Mouse (Mus musculus): Measurements from ENCODE around the gene Zfp764. TPM values are rescaled to one million over a fixed set of nuclear protein-coding genes. Genes with fewer than 3 reads are reported as not detected.

Gene Zfp764
- polyA plus RNA-seq, 1 experiment from 2014 or later = 9.5 TPM

- Histone ChIP-seq H3K27ac (ENCODE audit: low read length) (no peak overlapping the region), H3K9me3 (ENCODE audit: low read length) (no peaks in the 10 kb centered on the region), H3K4me2 (replicated peaks; ENCODE audit: low read depth, low read length) (no peak overlapping the region), H3K9ac (replicated peaks; ENCODE audit: low read length) (no peak overlapping the region), H3K4me1 (ENCODE audit: insufficient read depth, low read length) (peaks cover 3% of the 10 kb centered on the region), H3K27me3 (ENCODE audit: insufficient read depth, low read length) (peaks cover 11% of the 10 kb centered on the region; the same call in 1 of the 2 replicates), H3K36me3 (ENCODE audit: insufficient read depth, low read length) (no peaks in the 10 kb centered on the region), H3K4me3 (ENCODE audit: low read length) (no peak overlapping the region)
- WGBS = 74% methylated on average over 4 of the region's 4 CpGs
- ATAC-seq (ENCODE audit: low FRiP score, low TSS enrichment) = no peak
These were observed 48.1 kb downstream of the Zfp764 start for GRCm38 (mm10) chr7:127358472-127358871.

GRCm38 (mm10) chr7:127357871-127358270, 48.8 kb downstream of the Zfp764 start:
- 56% methylated on average over 2 of the region's 2 CpGs for WGBS
- peaks cover 11% of the 10 kb centered on the region; the same call in 1 of the 2 replicates for H3K27me3 ChIP-seq (ENCODE audit: insufficient read depth, low read length)
- H3K36me3 ChIP-seq (ENCODE audit: insufficient read depth, low read length) = no peaks in the 10 kb centered on the region
- H3K27ac ChIP-seq (ENCODE audit: low read length) = no peak overlapping the region
- no peak overlapping the region for H3K4me2 ChIP-seq (replicated peaks; ENCODE audit: low read depth, low read length)
- ATAC-seq (ENCODE audit: low FRiP score, low TSS enrichment) = no peak
- no peaks in the 10 kb centered on the region for H3K4me1 ChIP-seq (ENCODE audit: insufficient read depth, low read length)
- no peak overlapping the region for H3K4me3 ChIP-seq (ENCODE audit: low read length)
- no peaks in the 10 kb centered on the region for H3K9me3 ChIP-seq (ENCODE audit: low read length)
- H3K9ac ChIP-seq (replicated peaks; ENCODE audit: low read length) = no peak overlapping the region

GRCm38 (mm10) chr7:127355796-127356195, 50.8 kb downstream of the Zfp764 start:
- H3K9me3 ChIP-seq (ENCODE audit: low read length) = no peaks in the 10 kb centered on the region
- whole genome bisulfite sequencing = 63% methylated on average over 3 of the region's 3 CpGs

More at GRCm38 (mm10) chr7:127355796-127356195, 50.8 kb downstream of the Zfp764 start:
- H3K4me1 ChIP-seq (ENCODE audit: insufficient read depth, low read length) = no peaks in the 10 kb centered on the region
- H3K36me3 ChIP-seq (ENCODE audit: insufficient read depth, low read length) = no peaks in the 10 kb centered on the region
- H3K27ac ChIP-seq (ENCODE audit: low read length) = no peak overlapping the region
- no peak for ATAC-seq (ENCODE audit: low FRiP score, low TSS enrichment)
- peaks cover 9% of the 10 kb centered on the region; the same call in 1 of the 2 replicates for H3K27me3 ChIP-seq (ENCODE audit: insufficient read depth, low read length)
- no peak overlapping the region for H3K9ac ChIP-seq (replicated peaks; ENCODE audit: low read length)
- no peak overlapping the region for H3K4me2 ChIP-seq (replicated peaks; ENCODE audit: low read depth, low read length)
- H3K4me3 ChIP-seq (ENCODE audit: low read length) = no peak overlapping the region

Other genes with a start within 250 kb of the Zfp764 start
- gene Cd2bp2, start 210.8 kb downstream of the Zfp764 start, polyA plus RNA-seq (2015; fragmentation: Nextera tagmentation; extraction: Ambion mirVana) = 66.9 and 68.7 TPM in 2 replicates
- 23.2 and 25.8 TPM in 2 replicates for gene Tbc1d10b, start 198.4 kb downstream of the Zfp764 start, polyA plus RNA-seq (2015; fragmentation: Nextera tagmentation; extraction: Ambion mirVana)
- gene Mylpf, start 197.9 kb downstream of the Zfp764 start, polyA plus RNA-seq (2015; fragmentation: Nextera tagmentation; extraction: Ambion mirVana) = 26.7 and 28.8 TPM in 2 replicates
- 45.2 and 46.0 TPM in 2 replicates for gene Zfp553, start 173.8 kb downstream of the Zfp764 start, polyA plus RNA-seq (2015; fragmentation: Nextera tagmentation; extraction: Ambion mirVana)
- gene Sept1, start 173.7 kb downstream of the Zfp764 start, polyA plus RNA-seq (2015; fragmentation: Nextera tagmentation; extraction: Ambion mirVana) = 18.6 and 26.6 TPM in 2 replicates
- 60.5 and 64.3 TPM in 2 replicates for gene Zfp771, start 162.5 kb downstream of the Zfp764 start, polyA plus RNA-seq (2015; fragmentation: Nextera tagmentation; extraction: Ambion mirVana)
- gene Dctpp1, start 146.1 kb downstream of the Zfp764 start, polyA plus RNA-seq (2015; fragmentation: Nextera tagmentation; extraction: Ambion mirVana) = 196 and 200 TPM in 2 replicates
- 105 and 108 TPM in 2 replicates for gene Sephs2, start 132.8 kb downstream of the Zfp764 start, polyA plus RNA-seq (2015; fragmentation: Nextera tagmentation; extraction: Ambion mirVana)
- 1.0 and 1.4 TPM in 2 replicates for gene Itgal, start 110.6 kb downstream of the Zfp764 start, polyA plus RNA-seq (2015; fragmentation: Nextera tagmentation; extraction: Ambion mirVana)
- 25.4 and 25.5 TPM in 2 replicates for gene Zfp768, start 61.2 kb downstream of the Zfp764 start, polyA plus RNA-seq (2015; fragmentation: Nextera tagmentation; extraction: Ambion mirVana)
- 10.6 and 11.3 TPM in 2 replicates for gene Zfp747, start 30.8 kb downstream of the Zfp764 start, polyA plus RNA-seq (2015; fragmentation: Nextera tagmentation; extraction: Ambion mirVana)
- 6.8 and 7.0 TPM in 2 replicates for gene 9130019O22Rik, start 19.7 kb downstream of the Zfp764 start, polyA plus RNA-seq (2015; fragmentation: Nextera tagmentation; extraction: Ambion mirVana)
- 8.3 and 8.8 TPM in 2 replicates for gene E430018J23Rik, start 13.2 kb downstream of the Zfp764 start, polyA plus RNA-seq (2015; fragmentation: Nextera tagmentation; extraction: Ambion mirVana)
- 28.1 and 32.0 TPM in 2 replicates for gene Zfp688, start 15.2 kb upstream of the Zfp764 start, polyA plus RNA-seq (2015; fragmentation: Nextera tagmentation; extraction: Ambion mirVana)
- 8.4 TPM in 2 replicates for gene Zfp689, start 42.3 kb upstream of the Zfp764 start, polyA plus RNA-seq (2015; fragmentation: Nextera tagmentation; extraction: Ambion mirVana)
- gene Prr14, start 52.8 kb upstream of the Zfp764 start, polyA plus RNA-seq (2015; fragmentation: Nextera tagmentation; extraction: Ambion mirVana) = 41.9 and 47.2 TPM in 2 replicates
- gene Fbrs, start 72.4 kb upstream of the Zfp764 start, polyA plus RNA-seq (2015; fragmentation: Nextera tagmentation; extraction: Ambion mirVana) = 12.2 and 13.1 TPM in 2 replicates
- 39.6 and 44.1 TPM in 2 replicates for gene Srcap, start 105.2 kb upstream of the Zfp764 start, polyA plus RNA-seq (2015; fragmentation: Nextera tagmentation; extraction: Ambion mirVana)
- 16.2 and 22.4 TPM in 2 replicates for gene Gm42715, start 112.8 kb upstream of the Zfp764 start, polyA plus RNA-seq (2015; fragmentation: Nextera tagmentation; extraction: Ambion mirVana)
- 10.5 and 10.6 TPM in 2 replicates for gene Tmem265, start 154.6 kb upstream of the Zfp764 start, polyA plus RNA-seq (2015; fragmentation: Nextera tagmentation; extraction: Ambion mirVana)
- 40.7 and 46.7 TPM in 2 replicates for gene Phkg2, start 166.5 kb upstream of the Zfp764 start, polyA plus RNA-seq (2015; fragmentation: Nextera tagmentation; extraction: Ambion mirVana)
- 16.7 and 17.6 TPM in 2 replicates for gene Ccdc189, start 181.8 kb upstream of the Zfp764 start, polyA plus RNA-seq (2015; fragmentation: Nextera tagmentation; extraction: Ambion mirVana)
- gene Rnf40, start 181.9 kb upstream of the Zfp764 start, polyA plus RNA-seq (2015; fragmentation: Nextera tagmentation; extraction: Ambion mirVana) = 50.6 and 51.4 TPM in 2 replicates
- 19.8 and 22.1 TPM in 2 replicates for gene Zfp629, start 209.0 kb upstream of the Zfp764 start, polyA plus RNA-seq (2015; fragmentation: Nextera tagmentation; extraction: Ambion mirVana)

Data from kidney, embryonic 16.5 days (tissue).